Mouse (Mus musculus): Measurements from ENCODE around the gene Irx6. TPM values are rescaled to one million over a fixed set of nuclear protein-coding genes. Genes with fewer than 3 reads are reported as not detected.

Irx6 gene
- total and polyA plus RNA-seq, 3 experiments: not detected

- Histone ChIP-seq H3K27me3 (ENCODE audit: control insufficient read depth in 1 of 2, insufficient read depth in 2 of 2, low read length in 2 of 2) (no peaks in the 10 kb centered on the region), H3K79me2 (ENCODE audit: control insufficient read depth, insufficient read depth, low read length, poor library complexity) (no peaks in the 10 kb centered on the region), H3K9ac (ENCODE audit: control insufficient read depth, low read depth, low read length, poor library complexity, severe bottlenecking) (no peak overlapping the region), H3K36me3 (ENCODE audit: control insufficient read depth in 1 of 2, insufficient read depth in 2 of 2, low read length in 2 of 2) (no peaks in the 10 kb centered on the region), H3K4me3 (ENCODE audit: control insufficient read depth in 1 of 2, insufficient read depth in 1 of 2, low read depth in 2 of 2, low read length in 2 of 2) (no peak overlapping the region), H3K4me1 (ENCODE audit: control insufficient read depth in 1 of 2, insufficient read depth in 2 of 2, low read length in 2 of 2) (no peaks in the 10 kb centered on the region), H3K9me3 (replicated peaks; ENCODE audit: insufficient read depth, low read length) (no peaks in the 10 kb centered on the region), H3K27ac (ENCODE audit: control insufficient read depth, low read depth, low read length) (no peak overlapping the region)
- peak; percentile 3 for DNase-seq (ENCODE audit: low read depth, low spot score)
- TF ChIP-seq POLR2AphosphoS5 (IDR thresholded peaks at IDR 0.05; ENCODE audit: borderline replicate concordance, low read depth, low read length) (no peak), USF1 (IDR thresholded peaks at IDR 0.05; ENCODE audit: low read depth, low read length) (no peak), MYB (IDR thresholded peaks at IDR 0.05; ENCODE audit: low read depth, low read length) (no peak), RAD21 (IDR thresholded peaks at IDR 0.05; ENCODE audit: low read depth, low read length) (no peak), ELF1 (IDR thresholded peaks at IDR 0.05; ENCODE audit: low read depth, low read length) (no peak), POLR2A (IDR thresholded peaks at IDR 0.05; ENCODE audit: control insufficient read depth in 1 of 2, insufficient read depth in 1 of 2, low read depth in 1 of 2, low read length in 2 of 2, poor library complexity in 1 of 2) (no peak), HCFC1 (IDR thresholded peaks at IDR 0.05; ENCODE audit: low read depth, low read length) (no peak), SMC3 (IDR thresholded peaks at IDR 0.05; ENCODE audit: low read depth, low read length) (no peak), GABPA (IDR thresholded peaks at IDR 0.05; ENCODE audit: low read depth, low read length) (no peak), TBP (IDR thresholded peaks at IDR 0.05; ENCODE audit: low read depth, low read length) (no peak), UBTF (IDR thresholded peaks at IDR 0.05; ENCODE audit: borderline replicate concordance, insufficient read depth, low read depth, low read length) (no peak)
Measured at GRCm38 (mm10) chr8:92633199-92633598, 40.9 kb upstream of the Irx6 start.

DNA sequence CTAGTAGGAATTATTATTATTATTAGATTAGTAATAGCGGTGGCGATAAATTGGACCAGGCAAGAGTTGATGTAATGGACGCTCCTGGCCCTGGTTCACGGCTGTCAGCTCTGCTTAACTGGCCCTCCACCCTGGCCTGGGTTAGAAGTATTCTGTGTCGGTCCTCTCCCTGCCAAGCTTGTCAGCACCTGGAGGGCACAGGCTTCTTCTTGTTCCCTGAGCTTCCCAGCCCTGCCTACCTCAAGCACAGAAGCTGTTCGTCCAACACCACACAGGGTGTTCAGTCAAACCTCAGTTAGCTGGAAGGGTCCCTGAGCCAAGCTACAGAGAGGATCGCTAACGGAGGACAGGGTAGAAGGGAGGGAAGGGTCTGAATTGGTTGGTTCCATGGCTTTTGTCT, 33.3 kb upstream of the Irx6 start:
- no peak overlapping the region for H3K27ac ChIP-seq (ENCODE audit: control insufficient read depth, low read depth, low read length)

GRCm38 (mm10) chr8:92646637-92647036, 27.5 kb upstream of the Irx6 start:
- TF ChIP-seq ZNF384 (IDR thresholded peaks at IDR 0.05; ENCODE audit: low read depth, low read length) (no peak), UBTF (IDR thresholded peaks at IDR 0.05; ENCODE audit: borderline replicate concordance, insufficient read depth, low read depth, low read length) (no peak), RAD21 (IDR thresholded peaks at IDR 0.05; ENCODE audit: low read depth, low read length) (peak; percentile 39), CTCF (IDR thresholded peaks at IDR 0.05 in 2 of 3, conservative IDR thresholded peaks at IDR 0.05 in 1 of 3; ENCODE audit: control insufficient read depth in 1 of 3, insufficient read depth in 1 of 3, low read depth in 2 of 3, low read length in 3 of 3, poor library complexity in 1 of 3, severe bottlenecking in 1 of 3) (peak in 2 of 3 experiments; percentile 41 to 63; a peak in 4 of 6 replicates), SMC3 (IDR thresholded peaks at IDR 0.05; ENCODE audit: low read depth, low read length) (peak; percentile 20; the same call in 1 of the 2 replicates), POLR2A (IDR thresholded peaks at IDR 0.05; ENCODE audit: control insufficient read depth in 1 of 2, insufficient read depth in 1 of 2, low read depth in 1 of 2, low read length in 2 of 2, poor library complexity in 1 of 2) (no peak), MAFK (IDR thresholded peaks at IDR 0.05; ENCODE audit: borderline replicate concordance, low read depth, low read length) (no peak)
- no peak overlapping the region for H3K4me3 ChIP-seq (ENCODE audit: control insufficient read depth in 1 of 2, insufficient read depth in 1 of 2, low read depth in 2 of 2, low read length in 2 of 2)
- no peaks in the 10 kb centered on the region for H3K36me3 ChIP-seq (ENCODE audit: control insufficient read depth in 1 of 2, insufficient read depth in 2 of 2, low read length in 2 of 2)
- H3K27ac ChIP-seq (ENCODE audit: control insufficient read depth, low read depth, low read length): no peak overlapping the region
- peak; percentile 15 for DNase-seq (ENCODE audit: low read depth, low spot score)
- no peaks in the 10 kb centered on the region for H3K27me3 ChIP-seq (ENCODE audit: control insufficient read depth in 1 of 2, insufficient read depth in 2 of 2, low read length in 2 of 2)
- H3K4me1 ChIP-seq (ENCODE audit: control insufficient read depth in 1 of 2, insufficient read depth in 2 of 2, low read length in 2 of 2): no peaks in the 10 kb centered on the region
- H3K79me2 ChIP-seq (ENCODE audit: control insufficient read depth, insufficient read depth, low read length, poor library complexity): no peaks in the 10 kb centered on the region
- no peaks in the 10 kb centered on the region for H3K9me3 ChIP-seq (replicated peaks; ENCODE audit: insufficient read depth, low read length)
- H3K9ac ChIP-seq (ENCODE audit: control insufficient read depth, low read depth, low read length, poor library complexity, severe bottlenecking): no peak overlapping the region

More for the DNA sequence above, 33.3 kb upstream of the Irx6 start:
- Histone ChIP-seq H3K9me3 (replicated peaks; ENCODE audit: insufficient read depth, low read length) (no peaks in the 10 kb centered on the region), H3K4me1 (ENCODE audit: control insufficient read depth in 1 of 2, insufficient read depth in 2 of 2, low read length in 2 of 2) (no peaks in the 10 kb centered on the region), H3K36me3 (ENCODE audit: control insufficient read depth in 1 of 2, insufficient read depth in 2 of 2, low read length in 2 of 2) (no peaks in the 10 kb centered on the region), H3K4me3 (ENCODE audit: control insufficient read depth in 1 of 2, insufficient read depth in 1 of 2, low read depth in 2 of 2, low read length in 2 of 2) (no peak overlapping the region), H3K9ac (ENCODE audit: control insufficient read depth, low read depth, low read length, poor library complexity, severe bottlenecking) (no peak overlapping the region), H3K79me2 (ENCODE audit: control insufficient read depth, insufficient read depth, low read length, poor library complexity) (no peaks in the 10 kb centered on the region), H3K27me3 (ENCODE audit: control insufficient read depth in 1 of 2, insufficient read depth in 2 of 2, low read length in 2 of 2) (no peaks in the 10 kb centered on the region)
- DNase-seq (ENCODE audit: low read depth, low spot score): no peak
- TF ChIP-seq EP300 (IDR thresholded peaks at IDR 0.05; ENCODE audit: low read depth in 1 of 2, low read length in 2 of 2): no peak
- no peak for TF ChIP-seq SIN3A (IDR thresholded peaks at IDR 0.05; ENCODE audit: low read length)
- TF ChIP-seq SMC3 (IDR thresholded peaks at IDR 0.05; ENCODE audit: low read depth, low read length): no peak
- TF ChIP-seq MAX (IDR thresholded peaks at IDR 0.05; ENCODE audit: low read length): no peak
- TF ChIP-seq HCFC1 (IDR thresholded peaks at IDR 0.05; ENCODE audit: low read depth, low read length): no peak
- no peak for TF ChIP-seq MAZ (IDR thresholded peaks at IDR 0.05; ENCODE audit: low read depth, low read length)
- no peak for TF ChIP-seq GATA1 (IDR thresholded peaks at IDR 0.05; ENCODE audit: low read depth, low read length)
- no peak for TF ChIP-seq MEF2A (IDR thresholded peaks at IDR 0.05; ENCODE audit: extremely low read depth, insufficient replicate concordance, low read depth, low read length, poor library complexity, severe bottlenecking)
- no peak for TF ChIP-seq UBTF (IDR thresholded peaks at IDR 0.05; ENCODE audit: borderline replicate concordance, insufficient read depth, low read depth, low read length)
- TF ChIP-seq TCF12 (IDR thresholded peaks at IDR 0.05; ENCODE audit: low read depth, low read length): no peak
